Mouse (Mus musculus) intestine, embryonic 16.5 days (tissue): ENCODE measurements around the gene Kcnip2. TPM values are rescaled to one million over a fixed set of nuclear protein-coding genes. Genes with fewer than 3 reads are reported as not detected.

Experiments used
- ATAC-seq: fragments of 200-750 bp; cut with Nextera tagmentation; 2 replicates; pipeline ENCODE4 v1.8.0; 2017; ENCODE audit warnings: moderate TSS enrichment, moderate library complexity
- H3K27ac ChIP-seq: fragments of 300-500 bp; sonication (generic); 2 replicates; pipeline ENCODE4 v1.5.1; 2014; ENCODE audit warnings: mild to moderate bottlenecking, low read length
- H3K27me3 ChIP-seq: fragments of 300-500 bp; sonication (generic); replicated peaks from 2 replicates; pipeline ENCODE4 v1.6.1; 2014; ENCODE audit warnings: low read length, control low read depth, mixed read lengths; ENCODE audit not compliant: control insufficient read depth, insufficient read depth
- H3K36me3 ChIP-seq: fragments of 300-500 bp; sonication (generic); 2 replicates; pipeline ENCODE4 v1.6.1; 2014; ENCODE audit warnings: low read length, control low read depth; ENCODE audit not compliant: control insufficient read depth, insufficient read depth
- H3K4me1 ChIP-seq: fragments of 300-500 bp; sonication (generic); 2 replicates; pipeline ENCODE4 v1.6.1; 2014; ENCODE audit warnings: low read length, control low read depth, mixed read lengths; ENCODE audit not compliant: control insufficient read depth, insufficient read depth
- H3K4me2 ChIP-seq: fragments of 300-500 bp; sonication (generic); 2 replicates; pipeline ENCODE4 v1.6.1; 2014; ENCODE audit warnings: low read depth, low read length, control low read depth
- H3K4me3 ChIP-seq: fragments of 300-500 bp; sonication (generic); 2 replicates; pipeline ENCODE4 v1.5.1; 2014; ENCODE audit warnings: mild to moderate bottlenecking, low read length
- H3K9ac ChIP-seq: fragments of 300-500 bp; sonication (generic); 2 replicates; pipeline ENCODE4 v1.6.1; 2014; ENCODE audit warnings: low read depth, low read length
- H3K9me3 ChIP-seq: fragments of 300-500 bp; sonication (generic); 2 replicates; pipeline ENCODE4 v1.6.1; 2016; ENCODE audit warnings: low read length, control low read depth; ENCODE audit not compliant: control insufficient read depth
- WGBS: fragments of 180-500 bp; shearing (Covaris S2); extraction: QIAGEN DNeasy Blood & Tissue Kit; methylation state at CpG from one replicate; pipeline ENCODE4 v1.1.7; 2014; 5-methylcytosine and 5-hydroxymethylcytosine counted together
- polyA plus RNA-seq: library from polyadenylated mRNA; unstranded; fragments of >200 nt; fragmentation: Nextera tagmentation; extraction: Ambion mirVana; gene quantifications from 2 replicates; pipeline ENCODE4 v1.2.1, GENCODE M21; 2015

The Kcnip2 gene
- polyA plus RNA-seq, 1 experiment from 2014 or later: 1.8 TPM

DNA sequence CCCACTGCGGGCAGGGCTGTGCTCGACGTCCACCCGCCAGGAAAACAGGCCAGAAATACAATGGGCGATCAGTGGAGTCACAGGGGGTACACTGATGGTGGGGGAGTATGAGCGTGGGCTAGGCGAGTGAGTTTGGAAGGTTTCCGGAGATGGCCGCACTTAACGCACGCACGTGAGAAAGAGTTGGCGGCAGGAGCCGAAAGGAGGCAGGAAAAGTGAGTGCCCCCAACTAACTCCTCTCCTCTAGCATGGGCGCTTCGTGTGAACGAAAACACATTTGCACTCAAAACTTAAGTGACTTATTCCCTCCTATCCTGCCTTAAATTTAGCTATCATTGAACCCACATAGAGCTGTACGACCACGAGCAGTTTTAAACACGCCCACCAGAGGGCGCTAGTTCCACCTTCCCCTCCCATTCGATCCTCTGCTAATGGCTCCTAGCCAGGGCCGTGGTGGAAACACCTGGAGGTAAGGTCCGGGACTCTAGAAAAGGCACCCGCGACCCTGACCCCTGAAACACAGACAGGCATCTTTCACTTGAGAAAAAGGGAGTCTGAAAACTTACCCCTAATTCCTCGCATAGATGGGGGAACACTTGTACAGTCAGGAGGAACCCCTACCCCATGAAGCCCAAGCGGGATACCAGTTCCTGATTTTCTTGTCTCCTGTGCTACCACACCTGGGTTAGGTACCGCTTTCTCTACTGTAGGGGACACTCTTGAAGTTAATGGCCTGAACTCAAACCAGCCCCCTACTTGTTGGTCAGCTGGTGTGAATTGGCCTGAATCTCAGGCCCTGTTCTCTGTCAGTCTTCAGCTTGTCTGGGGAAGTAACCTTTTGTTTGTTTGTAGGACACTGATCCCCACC, 69.5 kb downstream of the Kcnip2 start:
- no peak overlapping the region for H3K9ac ChIP-seq
- H3K27ac ChIP-seq: no peak overlapping the region
- peaks cover 51% of the 10 kb centered on the region for H3K27me3 ChIP-seq
- peaks cover 42% of the 10 kb centered on the region for H3K4me1 ChIP-seq
- peak overlapping the region; percentile 14 for H3K4me2 ChIP-seq
- 18% methylated on average over 29 of the region's 29 CpGs for WGBS
- ATAC-seq: peak; percentile 47
- H3K36me3 ChIP-seq: no peaks in the 10 kb centered on the region
- peak overlapping the region; percentile 3; the same call in 1 of the 2 replicates for H3K4me3 ChIP-seq
- H3K9me3 ChIP-seq: no peaks in the 10 kb centered on the region

DNA sequence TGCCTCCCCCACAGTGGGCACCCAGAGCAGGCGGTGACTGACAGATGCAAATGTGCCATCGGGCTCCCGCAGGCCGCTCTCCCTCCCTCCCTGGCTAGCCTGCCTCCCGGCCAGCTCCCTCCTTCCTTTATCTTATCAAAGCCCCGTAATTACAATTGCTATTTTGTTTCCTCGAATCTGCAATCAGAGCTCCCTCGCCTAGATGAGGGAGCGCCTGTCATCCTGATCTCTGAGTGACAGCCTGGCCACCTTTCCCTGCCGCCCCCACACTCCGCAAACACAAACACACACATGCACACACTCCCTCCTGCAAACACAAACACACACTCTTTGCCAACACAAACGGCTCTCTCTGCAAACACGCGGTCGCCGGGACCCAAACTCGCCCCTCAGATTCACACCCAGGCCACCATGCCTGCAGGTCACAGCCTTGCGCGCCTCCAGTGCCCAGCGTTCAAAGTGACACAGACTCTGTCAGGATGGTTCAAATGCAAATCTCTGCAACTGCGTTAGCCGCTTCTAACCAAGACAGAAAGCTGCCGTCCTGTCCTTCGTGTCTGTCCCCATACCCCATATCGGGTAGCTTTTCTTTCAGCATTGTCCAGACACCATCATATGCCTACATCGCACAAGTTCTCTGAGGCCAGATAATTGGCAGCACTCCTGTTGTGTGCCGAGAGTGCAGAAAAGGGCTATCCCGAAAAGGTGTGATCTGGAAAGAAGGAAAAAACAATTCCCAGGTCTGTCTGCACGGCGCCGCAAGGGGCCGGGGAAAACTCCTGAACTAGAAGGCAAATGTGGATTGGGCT, 70.3 kb downstream of the Kcnip2 start:
- peak overlapping the region; percentile 14 for H3K4me2 ChIP-seq
- no peak overlapping the region; the same call in 1 of the 2 replicates for H3K9ac ChIP-seq
- peaks cover 58% of the 10 kb centered on the region for H3K27me3 ChIP-seq
- H3K27ac ChIP-seq: no peak overlapping the region
- ATAC-seq: no peak
- no peaks in the 10 kb centered on the region for H3K9me3 ChIP-seq
- WGBS: 7% methylated on average over 32 of the region's 32 CpGs
- peaks cover 42% of the 10 kb centered on the region for H3K4me1 ChIP-seq
- peak overlapping the region; percentile 7; the same call in 1 of the 2 replicates for H3K4me3 ChIP-seq
- no peaks in the 10 kb centered on the region for H3K36me3 ChIP-seq

DNA sequence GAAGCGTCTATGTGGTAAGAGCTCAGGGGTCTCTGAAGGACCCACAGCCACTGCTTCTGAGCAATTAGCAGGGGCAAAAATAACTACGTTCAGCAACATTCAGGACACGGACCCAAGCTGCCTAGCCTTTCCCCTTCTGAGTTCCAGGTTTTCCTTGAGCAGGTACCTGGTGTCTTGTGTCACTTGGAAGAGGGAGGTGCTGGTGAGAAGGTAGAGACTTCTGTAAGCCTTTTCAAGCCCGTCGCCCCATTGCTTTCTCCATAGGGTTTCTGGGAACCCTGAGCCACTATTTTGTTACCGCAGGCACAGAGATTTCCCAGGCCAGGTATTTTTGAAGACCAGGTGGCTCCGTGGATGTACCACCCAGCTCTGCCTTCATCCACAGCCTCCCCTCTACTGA, 72.2 kb downstream of the Kcnip2 start:
- peaks cover 37% of the 10 kb centered on the region for H3K4me1 ChIP-seq
- peaks cover 75% of the 10 kb centered on the region for H3K27me3 ChIP-seq
- H3K4me2 ChIP-seq: no peak overlapping the region
- no peaks in the 10 kb centered on the region for H3K9me3 ChIP-seq
- H3K27ac ChIP-seq: no peak overlapping the region
- H3K36me3 ChIP-seq: no peaks in the 10 kb centered on the region
- no peak for ATAC-seq
- WGBS: 29% methylated on average over 7 of the region's 7 CpGs
- H3K9ac ChIP-seq: no peak overlapping the region
- H3K4me3 ChIP-seq: no peak overlapping the region

DNA sequence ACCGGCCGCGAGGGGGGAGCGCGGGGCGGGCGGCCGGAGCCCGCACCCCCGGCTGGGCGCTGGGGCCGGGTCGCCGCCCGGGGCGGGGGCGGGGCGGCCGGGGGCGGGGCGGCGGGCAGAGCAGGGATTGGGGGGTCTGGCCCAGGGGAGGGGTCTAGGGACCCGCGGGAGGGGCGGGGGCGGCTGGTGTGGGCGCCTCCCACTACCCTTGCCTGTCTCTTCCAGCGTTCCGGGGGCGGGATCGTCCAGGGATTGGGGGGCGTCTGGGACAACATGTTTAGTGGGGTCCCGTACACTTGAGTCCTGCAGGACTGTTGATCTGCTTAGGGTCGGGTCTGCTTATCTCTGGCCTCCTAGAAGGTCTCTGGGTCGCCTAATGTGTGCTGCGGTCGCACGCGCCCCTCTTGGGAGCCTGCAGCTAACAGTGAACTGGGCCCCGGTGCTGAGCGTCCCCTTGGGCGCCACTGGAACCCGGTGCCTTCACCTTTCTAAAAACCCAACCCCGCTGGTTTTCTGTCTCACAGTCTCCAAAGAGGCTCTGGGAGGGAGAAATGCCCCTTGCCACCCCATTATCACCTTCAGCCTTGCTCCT, 72.8 kb downstream of the Kcnip2 start:
- Histone ChIP-seq H3K27me3 (peaks cover 79% of the 10 kb centered on the region), H3K9ac (0 out of 2 replicates have a peak overlapping the region, but pooled peaks have one; percentile 35), H3K4me3 (peak overlapping the region; percentile 48), H3K4me1 (peaks cover 31% of the 10 kb centered on the region), H3K36me3 (no peaks in the 10 kb centered on the region), H3K9me3 (no peaks in the 10 kb centered on the region), H3K27ac (no peak overlapping the region), H3K4me2 (peak overlapping the region; percentile 81)
- WGBS: 2% methylated on average over 26 of the region's 44 CpGs
- no peak for ATAC-seq

DNA sequence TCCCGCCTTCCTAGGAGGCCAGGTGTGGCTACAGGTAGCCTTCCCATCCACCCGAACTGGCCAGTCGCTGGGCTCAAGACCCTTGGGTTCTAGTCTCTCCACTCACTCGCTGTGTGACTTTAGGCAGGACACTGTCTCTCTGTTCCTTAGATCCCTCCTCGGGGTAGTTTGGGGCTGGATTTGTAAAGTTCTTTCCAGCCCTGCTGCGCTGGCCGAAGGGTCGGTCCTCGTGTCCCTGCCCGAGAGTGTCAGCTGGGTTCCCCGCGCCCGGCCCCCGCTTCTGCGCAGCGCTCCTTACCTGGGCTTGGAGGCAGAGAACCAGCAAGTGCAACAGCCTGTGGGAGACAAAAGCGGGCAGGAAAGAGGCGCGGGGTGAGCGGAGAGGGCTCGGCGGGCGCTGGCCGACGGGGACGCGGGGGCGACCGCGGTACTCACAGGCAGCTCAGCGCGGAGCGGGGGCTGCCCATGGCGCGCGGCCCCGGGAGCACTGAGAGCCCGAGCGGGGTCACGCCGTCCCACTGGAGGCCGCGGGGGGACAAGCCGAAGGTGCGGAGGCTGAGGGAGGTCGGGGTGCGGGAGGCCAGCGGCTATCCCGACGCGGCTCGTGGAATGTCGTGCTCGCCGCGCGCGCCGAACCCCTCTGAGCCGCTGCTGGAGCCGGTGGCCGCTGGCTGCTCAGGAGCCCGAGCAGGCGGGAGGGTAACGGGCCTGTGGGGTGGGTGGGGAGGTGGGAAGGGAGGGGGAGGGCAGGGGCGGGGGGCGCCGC, 73.5 kb downstream of the Kcnip2 start, which contains the start of gene Fgf8:
TSS of gene Fgf8 (minus strand) at position 698 of the 766 bp plus-strand sequence.
- peak within 1 kb of the TSS; percentile 48 for H3K4me3 ChIP-seq
- no peaks in the 10 kb centered on the region for H3K36me3 ChIP-seq
- no peak within 1 kb of the TSS for H3K27ac ChIP-seq
- H3K4me2 ChIP-seq: peak within 1 kb of the TSS; percentile 81
- peaks cover 30% of the 10 kb centered on the region for H3K4me1 ChIP-seq
- ATAC-seq: no peak
- peak within 1 kb of the TSS; percentile 35; the same call in 1 of the 2 replicates for H3K9ac ChIP-seq
- peaks cover 86% of the 10 kb centered on the region for H3K27me3 ChIP-seq
- WGBS: under 1% methylated on average over 53 of the region's 68 CpGs
- no peaks in the 10 kb centered on the region for H3K9me3 ChIP-seq

Other genes starting within 250 kb of the Kcnip2 start
- 2.5 and 2.8 TPM in 2 replicates for gene Fbxw4, start 155.7 kb downstream of the Kcnip2 start, polyA plus RNA-seq
- 0.16 and 0.28 TPM in 2 replicates for gene Fgf8, start 73.1 kb downstream of the Kcnip2 start, polyA plus RNA-seq
- 13.1 and 13.5 TPM in 2 replicates for gene Npm3, start 66.5 kb downstream of the Kcnip2 start, polyA plus RNA-seq
- gene Mgea5, start 32.2 kb downstream of the Kcnip2 start, polyA plus RNA-seq: 24.5 and 25.0 TPM in 2 replicates
- gene Armh3, start 182.4 kb upstream of the Kcnip2 start, polyA plus RNA-seq: 17.2 and 17.3 TPM in 2 replicates
- 8.8 and 9.4 TPM in 2 replicates for gene Hps6, start 187.4 kb upstream of the Kcnip2 start, polyA plus RNA-seq
- 23.4 and 27.5 TPM in 2 replicates for gene Pprc1, start 228.8 kb upstream of the Kcnip2 start, polyA plus RNA-seq
- 23.3 and 26.3 TPM in 2 replicates for gene Ldb1, start 229.2 kb upstream of the Kcnip2 start, polyA plus RNA-seq